Mouse (Mus musculus) kidney, postnatal 14 days (tissue): ENCODE measurements around the gene Slit3.

Source experiments
- DNase-seq: peaks from one replicate; pipeline ENCODE4 v3.0.0; 2022; ENCODE audit warnings: mixed read lengths

Slit3 gene

DNA sequence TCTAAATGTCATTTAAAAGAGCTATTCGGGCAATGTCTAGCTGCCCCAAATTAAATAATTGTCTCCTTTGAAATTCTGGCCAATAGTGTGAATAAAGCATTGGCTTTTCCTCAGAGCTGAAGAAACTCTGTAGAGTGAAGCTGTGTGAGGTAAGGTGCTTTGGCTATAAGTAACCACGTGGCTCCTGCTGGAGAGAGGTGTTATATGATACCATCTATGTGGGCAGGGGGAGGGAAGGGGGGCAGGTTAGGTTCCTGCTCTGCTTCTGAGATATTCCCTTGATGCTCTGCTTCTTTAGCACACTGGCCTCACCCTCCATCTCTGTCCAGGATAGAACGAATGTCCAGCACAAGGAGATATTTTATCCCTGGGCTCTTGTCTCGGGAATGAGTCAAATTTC is 242.0 kb downstream of the Slit3 start:
- DNase-seq = no peak

DNA sequence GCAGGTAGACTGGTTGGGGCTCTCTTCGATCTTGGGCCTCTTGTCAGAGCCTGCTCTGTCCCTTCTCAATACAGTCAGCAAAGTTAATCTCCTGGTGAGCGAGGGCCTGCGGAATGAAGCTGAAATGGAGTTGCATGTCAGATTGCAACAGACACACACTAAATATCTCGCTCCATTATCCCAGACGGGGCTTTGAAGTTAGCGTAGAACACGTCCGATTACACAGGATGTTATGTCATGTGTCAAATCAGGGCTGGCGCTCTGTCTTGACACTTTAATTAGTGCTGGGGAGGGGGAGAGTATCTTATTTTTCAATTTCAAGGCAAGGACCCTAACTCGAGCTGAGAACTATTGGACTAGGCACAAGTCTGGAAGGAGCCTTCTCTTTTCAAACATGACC is 243.4 kb downstream of the Slit3 start:
- DNase-seq = no peak

DNA sequence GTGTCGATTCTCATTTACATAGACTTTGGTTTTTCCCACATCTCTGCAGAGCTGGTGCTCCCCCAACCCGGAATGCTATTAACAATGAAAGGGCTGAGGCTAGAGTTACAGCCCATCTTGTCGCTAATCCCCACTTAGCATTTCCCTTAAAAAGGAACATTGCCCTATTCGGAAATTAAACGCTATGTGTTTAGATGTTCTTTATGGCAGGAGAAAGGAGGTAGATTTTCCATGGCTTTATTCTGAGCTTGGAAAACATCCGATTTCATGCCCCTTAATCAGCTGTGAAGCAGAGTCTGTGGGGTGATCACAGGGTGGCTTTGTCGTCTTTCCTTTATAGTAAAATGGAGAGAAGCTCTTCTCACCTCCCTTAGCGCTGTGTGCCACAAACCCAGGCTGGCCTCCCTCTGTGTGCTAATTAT is 244.5 kb downstream of the Slit3 start:
- DNase-seq = no peak

DNA sequence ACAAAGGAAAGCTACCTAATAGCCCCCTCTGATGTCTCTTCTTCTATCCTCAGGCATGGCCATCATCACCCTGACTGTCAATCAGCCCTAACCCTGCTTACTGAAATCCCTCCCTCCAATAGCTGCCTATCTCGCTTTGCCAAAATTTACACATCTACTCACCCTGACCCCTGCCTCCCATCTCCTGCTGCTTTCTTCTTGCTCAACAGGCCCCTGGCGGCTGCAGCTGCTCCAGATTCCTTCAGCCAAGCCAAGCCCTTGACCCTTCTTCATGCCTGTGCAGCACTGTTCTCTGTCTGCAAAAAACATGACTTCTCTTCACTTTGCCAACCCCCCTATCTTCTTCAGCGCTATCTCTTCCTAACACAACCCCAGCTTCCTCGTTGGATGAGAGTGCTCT is 245.6 kb downstream of the Slit3 start:
- DNase-seq = no peak

DNA sequence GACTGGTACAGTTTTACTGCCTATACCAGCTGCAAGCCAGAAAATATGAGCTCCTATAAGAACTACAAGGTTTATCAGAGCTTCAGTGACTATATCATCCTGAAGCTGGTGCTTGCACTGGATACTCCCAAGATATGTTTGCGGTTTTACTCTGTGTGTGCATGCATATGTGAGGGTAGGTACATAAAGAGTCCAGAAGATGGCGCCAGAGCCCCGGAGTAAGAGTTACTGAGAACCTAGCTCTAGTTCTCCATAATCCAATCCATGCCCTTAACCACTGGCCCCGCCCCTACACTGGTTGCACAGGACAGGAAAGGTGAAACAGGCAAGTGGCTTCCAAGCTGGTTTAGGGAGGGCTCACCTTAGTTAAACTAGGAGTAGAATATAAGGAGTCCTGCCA is 246.2 kb downstream of the Slit3 start:
- peak; percentile 6 for DNase-seq

DNA sequence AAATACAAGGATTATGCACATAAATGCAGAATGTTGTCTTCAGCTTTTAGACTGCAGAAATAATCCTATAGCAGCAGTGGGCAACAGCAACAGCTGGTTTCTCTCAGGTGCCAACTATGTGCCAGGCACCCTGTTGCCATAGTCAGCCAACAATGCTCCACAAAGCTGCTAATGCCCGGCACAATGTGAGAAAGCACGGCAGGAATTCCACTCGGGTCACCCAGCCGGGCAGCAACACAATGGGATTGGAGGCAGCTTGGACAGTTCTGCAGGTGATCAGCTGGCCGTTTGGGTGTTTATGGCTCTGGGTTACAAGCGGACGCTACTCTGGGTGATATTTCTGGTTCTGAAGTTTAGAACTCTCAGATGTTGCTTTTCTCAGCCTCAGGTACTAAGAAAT is 248.9 kb downstream of the Slit3 start:
- no peak for DNase-seq

DNA sequence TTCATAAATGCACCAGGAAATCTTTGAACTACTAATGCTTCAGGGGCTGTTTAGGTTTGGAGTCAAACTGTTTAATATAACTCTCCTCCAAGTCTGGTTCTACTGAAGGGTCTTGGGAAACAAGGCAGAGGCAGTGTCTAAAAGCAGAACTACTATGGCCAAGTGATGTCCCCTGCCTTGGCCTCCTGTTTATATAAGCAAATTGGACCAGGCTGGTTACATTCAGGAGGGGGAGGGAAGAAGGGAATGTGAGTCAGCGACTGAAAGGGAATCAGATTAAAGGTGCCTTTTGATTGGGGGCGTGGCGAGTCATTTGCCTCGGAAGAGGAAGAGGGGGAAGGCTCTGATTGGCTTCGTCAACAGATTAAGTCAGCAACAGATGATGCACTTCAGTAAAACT is 249.7 kb downstream of the Slit3 start:
- no peak for DNase-seq

DNA sequence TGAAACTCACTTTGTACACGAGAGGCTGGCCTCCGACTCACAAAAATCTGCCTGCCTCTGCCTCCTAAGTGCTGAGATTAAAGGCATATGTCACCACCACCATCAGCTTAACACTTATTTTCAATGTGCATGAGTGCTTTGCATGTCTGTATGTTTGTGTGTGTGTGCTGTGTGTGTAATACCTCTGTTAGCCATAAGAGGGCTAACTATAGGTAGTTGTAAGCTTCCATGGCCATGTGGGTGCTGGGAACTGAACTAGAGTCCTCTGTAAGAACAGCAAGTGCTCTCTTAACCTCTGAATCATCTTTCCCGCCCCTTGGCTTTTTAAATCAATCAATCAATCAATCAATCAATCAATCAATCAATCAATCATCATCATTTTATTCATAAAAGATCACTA is 251.4 kb downstream of the Slit3 start:
- no peak for DNase-seq

DNA sequence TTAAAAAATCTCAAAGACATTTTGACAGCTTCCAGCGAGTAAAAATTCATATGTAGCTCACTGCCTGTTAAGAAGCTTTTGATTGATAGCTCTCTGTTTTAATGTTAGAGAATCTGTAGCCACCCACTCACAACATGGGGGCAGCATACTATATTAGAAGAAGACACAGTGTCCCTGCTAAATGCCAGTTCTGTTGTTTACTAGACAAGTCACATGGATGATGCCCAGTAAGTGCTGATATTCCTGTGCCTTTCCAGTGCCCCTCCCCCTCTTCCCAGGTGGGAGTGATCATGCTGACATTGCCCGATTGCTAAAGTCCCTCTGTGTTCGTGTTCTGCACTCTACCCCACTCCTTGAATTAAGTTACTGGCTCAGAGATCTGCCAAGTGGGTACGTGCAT is 254.0 kb downstream of the Slit3 start:
- DNase-seq = no peak

DNA sequence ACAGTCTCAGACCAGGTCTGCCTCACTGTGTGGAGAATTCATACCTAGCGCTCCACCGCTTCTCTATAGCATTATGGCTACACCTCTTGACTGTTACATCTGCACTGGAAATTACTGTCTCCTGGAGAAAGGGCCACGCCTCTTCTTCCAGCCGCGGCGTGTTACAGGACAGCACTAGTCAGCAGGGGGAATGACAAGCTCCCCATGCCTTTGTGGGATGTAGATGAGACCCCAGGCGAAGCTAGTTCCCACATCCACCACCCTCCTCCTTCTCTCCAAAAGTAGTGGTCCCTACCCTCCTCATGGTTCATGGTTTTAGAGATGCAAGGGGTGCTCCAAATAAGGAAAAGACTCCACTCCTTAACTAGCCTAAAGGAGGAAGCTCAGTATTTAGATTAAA is 257.8 kb downstream of the Slit3 start:
- DNase-seq = no peak

DNA sequence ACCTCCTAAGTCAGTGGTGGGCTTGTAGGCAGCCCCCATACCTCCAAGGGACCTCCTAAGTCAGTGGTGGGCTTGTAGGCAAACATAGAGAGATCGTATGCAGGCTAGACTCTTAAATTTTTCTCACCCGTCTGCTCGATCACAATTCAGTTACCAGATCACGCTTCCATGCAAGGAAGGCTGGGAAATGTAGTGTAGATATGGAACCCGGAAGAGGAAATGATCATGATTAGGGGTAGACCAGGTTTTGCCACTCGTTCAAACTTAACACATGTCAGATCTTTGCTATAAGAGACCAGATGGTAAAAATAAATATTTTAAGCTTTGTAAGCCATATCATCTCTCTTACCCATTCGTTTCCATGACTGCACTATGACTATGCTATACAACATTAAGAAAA is 258.4 kb downstream of the Slit3 start:
- no peak for DNase-seq

DNA sequence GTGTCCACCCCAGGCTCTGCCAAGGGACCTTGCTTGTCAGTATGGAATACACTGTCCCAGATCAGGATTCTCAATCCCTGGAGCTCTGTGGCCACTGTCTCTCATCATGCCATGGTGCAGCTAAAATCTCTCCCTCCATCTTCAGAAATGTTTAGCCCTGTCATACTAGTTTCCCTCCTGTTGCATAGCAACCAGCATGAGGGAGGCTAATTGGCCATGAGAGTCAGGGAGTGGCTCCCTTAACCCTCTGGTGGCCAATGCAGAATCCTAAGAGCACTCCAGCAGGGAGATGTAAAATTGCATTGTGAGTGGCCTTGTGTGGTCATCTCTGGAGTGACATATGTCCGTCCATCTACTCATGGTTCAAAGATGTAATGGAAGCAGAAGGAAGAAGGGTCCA is 259.7 kb downstream of the Slit3 start:
- no peak for DNase-seq

DNA sequence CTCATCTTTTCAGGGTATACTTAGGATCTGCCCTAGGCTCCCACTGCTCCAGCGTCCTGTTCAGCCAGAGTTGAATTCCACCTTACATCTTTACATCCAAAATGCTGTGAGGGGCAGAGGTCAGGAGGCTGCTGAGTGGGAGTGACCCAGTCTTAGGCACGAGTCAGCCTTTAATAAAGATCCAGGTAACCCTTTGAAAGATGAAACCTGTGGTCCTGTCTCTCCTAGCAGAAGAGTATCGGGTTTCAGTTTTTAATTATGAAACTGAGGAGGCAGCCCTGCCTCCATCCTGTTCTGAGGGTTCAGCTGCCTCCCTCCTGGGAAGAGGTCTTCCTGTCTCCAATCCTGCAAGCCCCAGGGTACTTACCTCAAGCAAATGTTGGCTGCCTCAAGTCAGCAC is 264.4 kb downstream of the Slit3 start:
- no peak for DNase-seq

DNA sequence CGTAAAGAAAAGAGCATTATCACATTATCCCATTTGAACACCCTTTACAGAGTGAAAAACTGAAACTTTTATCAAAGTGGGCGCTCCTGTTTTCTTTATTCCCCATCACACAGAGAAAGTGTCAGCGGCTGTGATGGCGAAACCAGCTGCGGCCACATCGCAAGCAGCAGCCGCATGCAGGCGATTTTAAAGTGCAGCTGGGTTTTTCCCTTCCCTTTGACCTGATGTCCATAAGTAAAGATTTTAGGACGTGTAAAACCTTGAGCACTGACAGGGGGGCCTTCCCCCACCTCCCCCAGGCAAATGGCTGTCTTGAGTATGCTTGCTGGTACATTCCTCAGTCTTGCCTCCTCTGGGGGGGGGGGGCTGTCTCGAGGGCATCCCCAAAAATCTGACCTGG is 266.8 kb downstream of the Slit3 start:
- DNase-seq = no peak

DNA sequence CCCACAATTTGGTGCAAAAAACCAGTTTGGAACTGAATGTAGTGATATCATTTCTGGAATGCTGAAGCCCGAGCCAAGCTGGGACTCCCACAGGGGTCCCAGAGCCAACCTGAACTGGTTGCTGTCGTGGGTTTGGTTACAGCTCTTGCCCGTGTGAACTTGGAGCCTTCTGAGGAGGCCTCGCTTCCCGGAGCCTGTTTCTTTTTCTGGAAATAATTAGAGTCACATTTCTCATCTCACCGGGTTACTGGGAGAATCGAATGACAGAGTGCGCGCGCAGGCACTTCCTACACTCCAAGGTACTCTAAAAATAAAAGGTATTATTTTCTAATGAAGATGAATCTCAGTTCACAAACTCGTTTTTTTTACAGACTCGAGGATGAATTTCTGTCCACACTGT is 267.4 kb downstream of the Slit3 start:
- no peak for DNase-seq

DNA sequence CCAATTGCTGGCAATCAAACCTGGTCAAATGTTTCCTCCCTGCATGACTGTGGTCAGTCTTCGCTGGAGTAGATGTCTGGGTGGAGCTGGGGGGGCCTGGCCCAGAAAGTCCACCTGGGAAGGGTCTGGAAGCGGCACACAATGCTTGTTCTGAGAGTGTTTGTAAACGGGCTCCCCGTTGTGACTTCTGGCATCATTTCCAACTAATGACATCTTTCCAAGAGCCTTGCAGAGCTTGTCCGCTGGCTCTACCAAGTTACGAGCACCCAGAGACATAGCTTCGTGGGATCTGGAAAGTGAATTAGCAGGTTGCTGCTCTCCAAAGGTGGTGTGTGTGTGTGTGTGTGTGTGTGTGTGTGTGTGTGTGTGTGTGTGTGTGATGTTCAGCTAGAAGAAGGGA is 268.3 kb downstream of the Slit3 start:
- DNase-seq = no peak

DNA sequence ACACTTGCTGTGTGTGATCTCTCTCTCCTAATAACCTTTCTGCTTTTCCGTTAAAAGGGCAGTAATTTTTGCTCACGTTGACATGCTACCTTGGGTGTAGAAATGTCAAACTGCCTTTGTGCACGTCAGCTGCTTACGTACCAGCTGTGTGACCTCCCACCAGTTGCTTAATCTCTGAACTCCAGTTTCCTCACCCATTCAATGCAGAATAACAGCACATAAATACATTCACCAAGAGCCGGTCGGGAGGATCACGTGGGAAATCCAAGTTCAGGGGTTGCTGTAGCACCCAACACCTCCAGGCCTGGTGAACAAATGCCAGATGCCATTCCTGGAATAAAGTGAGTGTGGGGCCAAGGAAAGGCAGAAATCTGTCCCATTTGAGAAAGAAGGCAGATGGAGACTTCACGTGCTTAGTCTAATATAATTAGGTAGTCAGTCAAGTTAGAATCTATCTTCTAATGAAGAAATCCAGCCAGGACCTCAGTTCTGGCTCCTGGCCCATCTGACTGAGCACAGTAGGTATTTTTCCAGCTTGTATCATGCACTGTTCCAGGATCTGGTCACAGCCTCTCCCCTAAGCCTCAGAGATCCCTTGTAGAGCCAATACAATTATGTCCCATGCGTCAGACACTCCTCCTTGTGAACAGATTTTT is 268.9 kb downstream of the Slit3 start:
- DNase-seq = no peak

DNA sequence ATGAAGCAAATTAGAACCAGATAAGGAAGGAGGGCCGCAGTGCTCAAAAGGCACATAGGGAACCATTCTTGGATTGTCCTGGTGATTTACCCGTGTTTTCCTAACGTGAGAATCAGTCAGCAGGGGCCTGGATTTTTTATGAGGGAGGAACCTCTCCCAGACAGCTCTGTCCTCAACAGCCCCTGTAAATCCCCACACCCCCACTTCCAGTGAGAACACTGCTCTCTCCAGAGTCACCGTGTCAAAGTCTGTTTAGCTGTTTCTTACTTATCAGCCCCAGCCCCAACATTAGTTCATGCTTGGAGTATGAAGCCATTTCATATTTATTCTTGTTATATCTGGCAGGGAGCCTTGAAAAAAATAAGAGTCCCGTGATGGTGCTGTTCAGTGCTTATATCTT is 272.8 kb downstream of the Slit3 start:
- no peak for DNase-seq

DNA sequence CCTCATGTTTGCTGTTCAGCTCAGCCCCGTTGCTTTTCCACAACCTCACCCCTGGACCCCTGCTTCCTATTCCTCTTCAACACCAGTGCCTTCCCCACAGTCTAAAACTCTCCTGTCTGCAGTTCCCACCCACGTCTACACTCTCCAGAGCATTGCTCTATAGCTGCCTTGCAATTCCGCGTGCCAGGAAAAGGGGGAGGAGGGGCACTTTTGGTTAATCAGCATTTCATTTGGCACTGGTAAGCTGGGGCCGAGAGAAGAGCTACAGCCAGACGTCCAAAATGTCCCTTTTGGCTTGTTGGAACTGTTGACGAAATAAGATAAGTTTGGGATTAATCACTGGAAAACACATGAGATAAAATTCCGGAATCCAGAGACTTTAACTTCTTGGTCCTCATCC is 274.4 kb downstream of the Slit3 start:
- DNase-seq = peak; percentile 36

DNA sequence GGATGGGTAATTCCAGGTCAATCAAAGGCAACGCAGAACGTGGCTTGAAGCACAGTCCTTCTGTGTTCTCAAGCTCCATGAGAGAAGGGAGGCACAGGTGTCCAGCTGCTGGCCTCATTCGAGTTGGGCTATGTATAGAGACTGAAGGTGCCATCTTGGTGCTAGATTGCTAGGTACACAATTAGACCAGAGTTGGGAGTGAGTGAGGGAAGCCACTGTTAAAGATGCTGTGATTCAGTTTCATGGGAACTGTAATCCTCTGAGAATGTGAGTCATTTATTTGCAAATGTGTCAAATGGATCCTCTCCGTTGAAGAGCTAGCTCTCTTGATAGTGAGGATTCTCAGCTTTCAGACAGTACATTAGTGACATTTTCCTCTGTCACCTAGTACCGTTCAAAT is 277.3 kb downstream of the Slit3 start:
- no peak for DNase-seq

DNA sequence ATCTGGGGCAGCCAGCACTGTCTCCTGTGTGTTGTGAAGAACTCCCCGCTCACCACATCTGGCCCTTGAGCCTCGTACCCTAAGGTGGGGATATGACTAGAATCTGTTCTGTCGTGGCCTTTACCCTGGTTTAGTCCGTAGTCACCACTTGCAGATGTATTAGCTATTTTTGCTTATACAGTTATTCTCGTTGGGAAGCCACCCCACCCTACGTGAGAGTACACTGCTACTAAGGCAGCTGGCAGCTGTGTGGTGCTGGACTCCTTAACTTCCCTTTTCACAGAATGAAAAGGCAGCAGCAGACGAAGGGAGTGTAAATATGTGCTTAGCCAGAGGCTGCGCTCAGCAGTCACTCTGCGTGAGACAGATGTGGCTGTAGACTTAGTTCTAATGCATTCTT is 282.5 kb downstream of the Slit3 start:
- DNase-seq = no peak

DNA sequence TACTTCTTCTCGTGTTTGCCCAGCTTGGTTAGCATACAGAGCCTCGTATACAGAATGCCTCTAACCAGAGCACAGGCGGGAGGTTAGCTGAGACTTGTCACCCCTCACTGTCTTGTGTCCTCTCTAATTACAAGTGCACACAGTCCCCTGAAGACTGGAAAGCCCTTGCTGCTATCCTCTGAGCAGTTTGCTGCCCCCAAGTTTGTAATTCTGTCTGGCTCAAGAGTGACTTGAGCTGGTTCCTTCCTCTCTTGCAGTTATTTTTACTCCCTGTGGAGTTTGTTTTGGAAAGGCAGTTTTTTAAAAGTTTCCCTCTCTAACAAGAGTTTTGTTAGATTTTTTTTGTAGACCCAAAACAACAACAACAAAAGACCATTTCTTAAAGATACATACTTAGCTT is 285.0 kb downstream of the Slit3 start:
- DNase-seq = no peak

DNA sequence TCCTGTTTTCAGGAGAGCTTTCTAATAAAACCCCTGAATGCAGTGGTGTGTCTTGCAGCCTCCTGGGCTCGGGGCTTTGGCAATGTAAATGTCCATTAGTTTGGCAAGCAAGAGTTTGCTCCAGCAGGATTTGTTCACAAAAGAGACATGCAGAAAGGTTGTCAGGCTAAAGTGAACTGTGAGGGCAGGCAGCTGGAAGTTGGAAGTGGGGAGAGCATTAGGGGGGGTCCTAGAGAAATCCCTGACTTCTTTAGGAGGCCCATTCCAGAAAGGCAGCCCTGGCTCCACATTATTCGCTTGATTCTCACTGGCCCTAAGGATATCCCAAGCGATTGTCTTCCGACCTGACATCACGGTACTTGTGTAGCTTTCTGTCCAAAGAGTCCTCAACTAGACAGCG is 285.5 kb downstream of the Slit3 start:
- DNase-seq = no peak

DNA sequence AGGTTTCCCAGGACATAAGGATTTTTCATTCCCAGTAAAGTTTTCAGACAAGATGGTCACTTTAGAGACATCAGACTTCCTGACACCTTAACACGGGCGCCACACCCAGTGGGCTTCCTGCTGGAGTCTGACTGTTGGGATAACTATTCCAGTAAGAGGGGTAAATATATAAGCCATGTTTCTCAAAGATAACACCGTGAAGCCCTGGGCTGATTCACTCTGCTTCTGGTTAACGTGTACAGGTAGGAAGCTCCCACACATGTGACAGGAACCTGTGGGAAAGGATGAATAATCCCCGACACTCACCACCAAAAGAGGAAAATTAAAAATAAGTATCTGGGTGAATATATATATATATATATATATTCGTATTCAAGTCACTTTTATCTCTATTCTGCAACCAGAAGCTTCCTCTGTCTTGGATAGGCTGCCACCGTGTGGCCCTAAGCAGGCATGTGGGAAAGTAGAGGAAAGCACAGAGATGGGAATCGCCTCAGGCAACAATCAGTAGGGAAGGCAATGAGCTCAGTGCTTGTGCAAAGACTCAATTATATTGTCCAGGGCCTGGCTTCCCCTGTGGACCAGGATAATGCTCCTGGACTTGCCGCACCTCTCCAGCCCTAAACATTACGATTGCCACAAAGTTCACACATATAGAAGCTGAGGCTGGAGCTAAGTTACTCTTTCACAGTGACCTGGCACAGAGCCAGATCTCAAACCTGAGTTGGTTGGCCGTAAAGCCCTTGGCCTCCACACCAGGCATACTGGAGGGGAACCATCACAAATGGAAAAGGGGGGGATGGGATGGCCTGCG is 286.5 kb downstream of the Slit3 start:
- DNase-seq = peak; percentile 81

DNA sequence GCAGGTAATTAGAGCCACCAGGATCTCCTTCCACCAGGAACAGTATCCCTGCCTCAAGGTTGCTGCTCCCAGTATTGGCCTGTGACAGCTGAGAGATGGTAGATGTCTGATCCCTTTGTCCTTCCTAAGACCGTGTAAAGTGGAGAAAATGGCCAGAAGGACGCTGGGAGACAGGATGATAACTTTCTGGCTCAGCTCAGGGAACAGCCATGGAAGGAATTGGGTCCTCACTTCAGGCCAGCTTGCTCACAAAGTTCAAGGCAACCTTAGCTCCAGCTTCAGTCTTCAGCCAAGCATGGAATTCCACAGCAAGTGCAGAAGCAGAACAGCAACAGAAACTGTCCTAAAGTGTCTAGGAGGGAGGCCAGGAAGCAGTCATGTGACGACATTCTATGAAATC is 289.4 kb downstream of the Slit3 start:
- no peak for DNase-seq
